Mouse (Mus musculus) gonadal fat pad, adult 2 months (tissue): ENCODE data around the gene Gstt4. TPM values are rescaled to one million over a fixed set of nuclear protein-coding genes. Genes with fewer than 3 reads are reported as not detected.
A peak's percentile ranks its signal among the peaks of the same experiment; 100 is the strongest.

Experiments
- DNase-seq: peaks from one replicate; pipeline ENCODE4 v3.0.0-alpha.2; 2012; ENCODE audit warnings: low read depth
- polyA plus RNA-seq: library from polyadenylated mRNA; depleted of rRNA; stranded (reverse); fragments of >200 nt; gene quantifications from 2 replicates; pipeline ENCODE4 v1.2.3, GENCODE M21; 2012

Gene Gstt4
- polyA plus RNA-seq, 1 experiment = 1.0 TPM

DNA sequence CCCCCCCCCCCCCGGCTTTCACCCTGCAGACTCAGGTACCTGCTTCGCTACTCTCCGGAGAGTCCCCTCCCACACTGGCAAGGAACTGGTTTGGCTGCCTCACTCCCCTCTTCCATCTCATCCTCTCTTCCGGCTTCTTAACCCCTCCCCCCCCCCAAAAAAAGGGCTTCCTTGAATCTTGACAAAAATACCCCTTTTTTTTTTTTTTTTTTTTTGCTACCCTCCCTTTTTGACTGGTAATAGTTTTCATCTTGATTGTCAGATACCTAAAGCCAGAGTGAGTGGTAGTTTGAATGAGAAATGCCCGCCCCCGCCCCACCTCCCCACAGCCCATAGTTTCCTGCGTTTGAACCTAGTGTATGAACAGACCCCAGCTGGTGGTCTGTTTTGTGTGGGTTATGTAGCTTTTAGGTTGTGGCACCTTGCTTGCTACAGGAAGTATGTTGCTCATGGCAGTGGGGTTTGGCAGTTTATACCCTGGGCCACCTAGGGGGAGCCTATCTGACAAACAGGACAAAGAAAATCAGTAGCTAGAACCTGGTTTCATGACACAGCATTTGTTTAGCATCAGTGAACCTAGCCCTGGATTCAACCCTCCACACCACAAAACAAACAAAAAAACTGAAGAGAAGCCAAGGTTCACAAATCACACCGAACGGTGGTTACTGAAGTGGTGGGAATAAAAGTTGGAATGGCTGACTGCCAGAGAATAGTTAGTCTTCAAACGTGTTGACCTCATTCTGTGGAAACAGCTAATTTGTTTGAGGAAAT is 13.6 kb upstream of the Gstt4 start:
- no peak for DNase-seq

DNA sequence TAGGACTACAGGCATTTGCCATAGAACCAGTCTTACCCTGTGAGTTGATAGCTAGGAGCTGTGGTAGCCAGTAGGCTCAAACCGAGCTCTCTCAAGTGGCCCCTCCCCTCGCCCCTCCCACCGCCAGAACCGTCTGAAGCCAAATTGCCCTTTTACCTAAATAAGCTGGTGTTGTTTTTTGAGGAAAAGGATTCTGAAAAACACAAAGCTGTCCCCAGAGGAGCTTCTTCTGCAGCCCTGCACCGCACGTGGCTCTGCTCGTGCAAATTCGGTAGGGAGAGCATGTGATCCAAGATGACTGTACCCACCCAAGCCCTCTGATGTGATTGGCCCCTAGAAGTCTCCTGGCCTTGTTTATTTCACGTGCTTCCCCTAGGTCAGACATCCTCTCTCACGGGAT is 13.0 kb upstream of the Gstt4 start:
- no peak for DNase-seq

DNA sequence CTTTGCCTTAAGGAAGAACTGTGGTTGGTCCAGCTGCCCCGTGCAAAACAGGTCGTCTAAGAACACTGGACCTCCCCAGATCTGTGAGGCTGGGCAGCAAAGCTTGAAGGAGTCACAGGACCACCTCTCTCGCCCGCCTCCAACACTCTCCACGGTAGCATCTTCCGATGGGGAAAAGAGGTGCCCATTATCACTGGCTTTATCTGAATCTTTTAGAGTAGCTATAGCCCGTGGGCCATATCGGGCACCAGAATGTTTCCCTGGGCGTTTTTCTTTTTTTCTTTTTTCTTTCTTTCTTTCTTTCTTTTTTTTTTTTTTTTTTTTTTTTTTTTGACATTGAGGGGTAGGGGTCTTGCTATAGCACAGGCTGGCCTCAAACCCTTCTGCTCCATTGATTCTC is 12.4 kb upstream of the Gstt4 start:
- no peak for DNase-seq

DNA sequence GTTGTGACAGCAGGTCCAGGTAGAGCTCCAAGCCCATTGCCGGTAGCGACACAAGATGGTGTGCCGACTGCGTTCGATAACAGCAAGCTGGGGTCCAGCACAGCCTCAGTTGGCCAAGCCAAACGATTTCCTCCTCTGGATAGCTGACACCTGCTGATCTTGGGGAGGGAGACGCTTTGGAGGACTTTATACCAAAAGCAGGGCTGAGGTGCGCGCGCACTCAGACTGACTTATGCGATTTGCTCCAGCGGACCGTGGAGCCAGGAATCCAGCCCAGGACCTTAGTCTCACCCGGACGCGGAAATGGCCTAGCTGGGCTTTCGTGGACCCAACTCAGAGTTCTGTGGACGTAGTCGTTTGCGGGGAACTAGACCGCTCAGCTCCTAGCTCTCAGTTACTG is 11.9 kb upstream of the Gstt4 start:
- no peak for DNase-seq

DNA sequence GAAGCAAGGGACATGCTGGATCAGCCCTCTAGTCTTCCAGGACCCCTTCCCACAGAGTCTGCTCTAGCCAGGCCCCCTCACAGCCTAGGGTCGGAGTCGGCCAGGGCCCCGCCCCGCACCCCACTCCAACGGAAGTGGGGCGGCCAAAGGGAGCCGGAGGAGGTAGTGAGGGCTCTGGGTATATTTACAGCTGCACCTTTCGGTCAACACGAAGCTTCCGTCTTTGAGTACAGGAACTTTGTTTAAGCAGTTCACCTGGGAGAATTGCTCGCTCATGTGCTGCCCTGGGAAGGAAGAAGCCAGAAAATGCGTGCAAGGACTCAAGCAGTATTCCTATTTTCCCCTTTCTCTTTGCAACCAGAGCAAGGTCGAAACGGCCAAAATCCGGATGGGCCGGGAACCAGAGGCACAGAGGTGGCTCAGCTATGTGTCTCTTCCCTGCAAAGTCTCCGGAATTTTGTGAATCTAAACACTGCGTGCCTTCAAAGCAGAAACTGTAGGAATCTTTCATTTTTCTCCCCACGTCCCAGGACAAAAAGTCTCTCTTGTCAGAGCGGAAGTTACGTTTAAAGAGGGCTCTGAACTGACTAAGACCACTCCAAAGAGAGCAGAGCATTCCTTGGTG is 11.2 kb upstream of the Gstt4 start:
- DNase-seq = no peak

DNA sequence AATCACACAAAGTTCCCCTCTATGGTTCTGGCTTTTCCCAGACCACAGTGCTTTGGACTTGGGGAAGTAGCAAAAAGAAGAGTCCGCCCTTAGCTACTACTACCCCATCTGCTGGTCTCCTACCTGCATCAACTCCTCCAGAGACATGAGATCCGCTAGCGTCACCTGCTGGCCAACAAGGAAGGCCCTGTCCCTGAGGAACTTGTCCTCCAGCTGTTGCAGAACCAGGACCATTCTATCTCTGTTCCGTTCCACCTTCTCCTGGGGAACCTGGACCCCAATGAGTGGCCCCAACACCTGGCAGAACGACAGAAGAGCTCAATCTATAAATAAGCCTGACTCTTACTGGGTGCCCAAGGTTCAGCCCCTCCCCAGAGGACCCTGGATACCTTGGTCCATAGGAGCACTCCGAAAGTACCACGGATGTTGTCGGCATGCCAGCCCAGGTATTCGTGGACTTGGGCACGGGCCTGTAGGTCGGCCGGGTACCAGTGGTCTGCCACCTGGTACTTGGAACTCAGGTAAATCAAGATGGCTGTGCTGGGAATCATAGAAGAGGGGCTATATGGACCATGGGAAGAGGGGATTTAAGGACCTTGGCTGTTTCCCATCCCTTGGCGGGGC is 10.0 kb upstream of the Gstt4 start:
- DNase-seq = no peak

DNA sequence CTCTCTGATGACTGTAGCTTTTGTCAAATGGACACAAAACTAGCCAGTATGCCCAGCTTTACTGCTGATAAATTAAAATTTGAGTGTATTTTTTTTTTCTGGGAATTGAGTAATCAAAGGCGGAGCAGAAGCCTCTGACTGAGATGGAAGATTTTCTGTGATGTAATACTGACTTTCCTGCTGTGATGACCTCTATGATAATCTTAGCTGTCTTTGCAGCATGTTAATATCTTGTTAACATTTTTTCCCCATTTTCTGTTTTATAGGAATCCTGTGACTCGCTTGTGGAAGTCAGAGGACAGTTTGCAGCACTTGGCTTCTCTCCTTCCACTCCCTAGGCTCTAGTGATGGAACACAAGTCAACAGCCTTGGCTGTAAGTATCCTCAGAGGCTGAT is 7.9 kb upstream of the Gstt4 start:
- DNase-seq = no peak

DNA sequence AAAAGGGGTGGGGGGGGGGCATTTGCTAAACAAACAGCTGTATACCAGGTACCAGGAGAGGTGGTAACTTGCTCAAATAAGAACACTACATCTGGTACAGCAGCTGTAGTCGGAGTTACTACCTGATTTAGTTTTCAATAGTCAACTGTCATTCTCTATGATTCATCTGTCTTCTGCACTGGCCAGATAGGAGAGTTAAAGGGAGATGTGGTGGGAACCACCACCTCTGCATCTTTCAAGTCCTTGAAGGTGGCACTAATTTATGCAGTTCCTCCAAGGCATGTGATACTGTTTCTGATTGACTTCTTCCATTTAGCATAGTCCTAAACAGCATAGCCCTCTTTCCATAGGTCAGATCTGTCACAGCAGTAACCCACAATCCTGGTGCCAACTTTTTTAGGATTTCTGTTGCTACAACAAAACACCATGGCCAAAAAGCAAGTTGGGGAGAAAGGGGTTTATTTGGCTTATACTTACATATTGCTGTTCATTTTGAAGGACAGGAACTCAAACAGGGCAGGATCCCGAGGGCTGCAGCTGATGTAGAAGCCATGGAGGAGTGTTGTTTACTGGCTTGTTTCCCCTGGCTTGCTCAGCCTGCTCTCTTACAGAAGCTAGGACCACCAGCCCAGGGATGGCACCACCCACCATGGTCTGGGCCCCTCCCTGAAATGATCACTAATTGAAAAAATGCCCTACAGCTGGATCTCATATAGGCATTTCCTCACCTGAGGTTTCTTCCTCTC is 7.4 kb upstream of the Gstt4 start:
- no peak for DNase-seq

DNA sequence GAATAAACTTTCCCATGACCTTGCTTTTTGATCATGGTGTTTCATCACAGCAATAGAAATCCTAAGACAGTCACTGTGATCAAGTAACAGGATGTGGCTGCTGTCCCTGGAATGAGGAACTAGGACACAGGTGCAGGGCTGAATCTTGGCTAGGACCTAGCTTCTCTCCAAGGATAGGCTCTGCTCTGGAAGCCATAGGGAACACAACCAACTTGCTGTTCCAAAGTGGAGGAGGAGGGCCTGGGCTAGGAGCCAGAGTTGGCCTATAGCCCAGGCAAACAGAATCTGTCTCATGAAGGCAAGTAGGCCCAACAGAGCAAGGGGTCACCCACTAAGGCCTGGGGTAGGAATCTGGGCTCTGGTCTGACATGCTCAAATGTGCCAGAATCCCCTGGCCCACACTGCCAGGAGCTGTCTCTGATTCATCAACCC is 6.2 kb upstream of the Gstt4 start:
- peak; percentile 94 for DNase-seq

DNA sequence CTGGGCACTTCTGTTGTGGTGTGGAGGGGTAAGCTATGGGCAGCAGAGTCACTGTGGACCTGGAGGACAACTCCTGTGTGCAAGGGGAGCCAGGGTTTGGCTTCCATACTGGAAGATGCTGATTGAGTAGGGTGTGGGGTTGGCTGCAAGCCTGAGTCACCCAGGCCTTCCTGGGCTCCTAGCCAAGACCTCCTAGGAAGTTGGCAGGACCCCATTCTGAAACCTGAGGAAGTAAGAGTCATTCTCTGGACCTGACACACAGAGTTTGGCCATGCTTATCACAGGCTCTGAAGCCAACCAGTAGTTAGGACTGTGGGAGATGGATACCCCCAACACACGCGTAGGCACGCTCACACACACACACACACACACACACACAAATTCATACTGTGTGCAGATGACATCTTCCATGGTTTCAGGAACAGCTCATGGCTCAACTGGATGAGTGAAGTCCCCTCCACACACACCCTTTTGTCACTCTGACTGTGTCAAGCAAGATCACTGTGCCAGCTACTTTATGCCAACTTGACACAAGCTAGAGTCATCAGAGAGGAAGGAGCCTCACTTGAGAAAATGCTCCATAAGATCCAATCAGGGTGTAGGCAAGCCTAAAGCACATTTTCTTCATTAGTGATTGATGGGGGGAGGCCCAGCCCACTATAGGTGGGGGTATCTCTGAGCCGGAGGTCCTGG is 5.5 kb upstream of the Gstt4 start:
- no peak for DNase-seq

DNA sequence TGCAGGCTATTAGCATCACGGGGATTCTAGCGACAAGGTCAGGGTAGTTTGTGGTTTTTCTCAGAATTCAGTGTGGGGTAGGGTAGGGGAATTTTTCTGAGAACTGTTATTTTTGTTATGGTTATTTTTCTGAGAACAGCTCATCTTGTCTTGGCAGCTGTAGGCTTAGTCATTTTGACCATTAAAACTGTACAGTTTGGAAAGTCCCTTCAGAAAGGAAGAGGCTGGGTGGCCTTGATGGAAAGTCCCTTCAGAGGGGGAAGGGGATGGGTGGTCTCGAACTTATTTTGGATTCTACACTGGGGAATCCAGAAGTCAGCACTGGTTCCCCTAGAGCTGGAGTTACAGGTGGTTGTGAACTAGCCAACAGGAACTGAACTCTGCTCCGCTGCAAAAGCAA is 2.2 kb upstream of the Gstt4 start:
- no peak for DNase-seq

DNA sequence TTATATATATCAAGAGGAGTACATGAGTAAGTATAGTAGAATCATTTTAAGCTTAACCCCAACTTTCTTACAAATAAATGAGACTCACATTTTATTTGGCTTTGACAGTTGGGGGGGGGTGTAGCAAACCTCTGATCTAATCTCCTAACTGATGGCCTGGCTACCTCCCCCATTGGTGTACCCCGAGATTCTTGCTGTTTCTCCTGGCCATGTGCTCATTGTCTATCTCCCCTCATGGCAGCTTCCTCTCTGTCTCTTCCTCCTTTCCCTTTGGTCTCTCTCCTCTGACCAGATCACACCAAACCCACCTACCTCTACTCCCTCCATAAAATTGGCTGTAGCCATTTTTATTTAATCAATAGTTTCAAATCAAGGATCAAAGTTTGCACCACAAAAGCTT is 1.4 kb upstream of the Gstt4 start:
- DNase-seq = no peak

DNA sequence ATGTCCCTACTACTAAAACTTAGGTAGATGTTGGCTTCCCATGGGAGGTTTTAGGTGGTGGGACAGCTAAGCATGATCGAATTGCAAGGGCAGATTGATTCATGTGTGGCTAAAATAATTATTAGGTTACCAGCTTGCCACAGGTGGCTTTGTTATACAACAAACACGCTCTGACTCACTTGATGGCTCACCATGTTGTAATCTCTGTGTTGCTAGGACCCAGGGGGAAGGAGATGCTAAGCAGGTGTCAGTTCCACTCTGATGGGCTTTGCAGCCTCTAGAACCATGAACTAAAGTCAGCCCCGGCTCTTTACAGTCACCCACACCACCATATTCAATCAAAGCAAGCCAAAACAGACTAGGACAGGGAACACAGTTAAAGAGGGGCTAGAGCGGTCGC is 2.5 kb downstream of the Gstt4 start:
- no peak for DNase-seq

DNA sequence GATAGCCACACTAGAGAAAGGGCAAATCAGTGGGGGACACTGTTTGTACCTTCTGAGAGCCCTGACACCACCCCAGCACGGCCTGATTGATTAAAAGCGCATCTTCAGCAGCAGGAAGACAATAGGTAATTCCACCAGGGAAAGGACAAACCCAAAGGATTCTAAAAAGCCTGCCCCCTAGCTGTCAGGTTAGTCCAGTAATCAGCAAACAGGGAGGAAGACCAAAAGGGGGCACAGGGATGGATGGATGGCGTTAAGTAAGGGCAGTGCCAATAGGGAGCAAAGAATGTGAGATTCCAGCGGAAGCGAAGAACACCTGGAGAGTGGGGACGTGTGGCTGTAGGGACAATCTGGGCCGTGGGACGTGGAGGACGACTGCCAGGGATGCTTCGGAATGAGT is 3.7 kb downstream of the Gstt4 start:
- DNase-seq = no peak

DNA sequence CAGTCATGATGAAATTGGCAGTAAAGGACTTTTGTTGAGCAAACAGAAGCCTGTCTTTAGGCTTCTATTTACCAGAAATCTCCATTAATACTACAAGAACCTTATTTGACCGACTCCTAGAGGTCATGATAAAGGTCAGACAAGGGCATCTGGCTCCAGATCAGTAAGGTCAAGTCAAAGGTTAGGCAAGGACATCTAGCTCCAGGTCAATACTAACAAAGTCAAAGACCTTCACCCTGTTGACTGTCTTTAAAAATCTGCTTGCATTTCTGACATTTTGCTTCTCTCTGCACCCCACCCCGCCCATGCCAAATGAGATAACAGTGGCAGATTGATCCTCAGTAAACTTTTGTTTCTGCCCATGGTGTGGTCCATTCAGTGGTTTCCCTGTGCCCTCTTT is 18.1 kb downstream of the Gstt4 start:
- no peak for DNase-seq

DNA sequence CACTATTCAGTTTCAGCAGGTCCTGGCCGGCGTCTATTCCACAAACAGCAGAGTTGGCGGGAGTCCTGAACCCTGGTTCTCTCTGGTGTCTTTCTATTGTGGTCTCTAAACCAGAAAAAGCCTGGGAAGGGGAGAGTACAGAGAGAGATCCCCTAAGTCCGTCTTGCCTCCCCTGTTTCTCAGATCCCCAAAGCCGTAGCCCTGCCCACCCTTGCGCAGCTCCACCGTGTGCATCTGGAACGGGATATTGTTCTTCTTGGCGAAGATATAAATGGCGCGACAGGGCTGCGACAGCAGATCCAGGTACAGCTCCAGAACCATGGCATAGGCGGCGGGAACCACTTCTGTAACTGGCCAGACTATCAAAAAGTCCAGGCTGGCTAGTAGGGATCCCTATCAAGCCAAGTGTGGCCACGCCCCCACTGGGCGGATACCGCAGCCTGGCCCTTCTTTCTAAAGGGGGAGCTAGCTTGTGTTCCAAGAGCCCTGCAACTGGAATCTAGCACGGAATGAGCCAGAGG is 24.1 kb downstream of the Gstt4 start, which contains the start of gene Gstt1:
Gene Gstt1 (minus strand): TSS at position 409 of the 521 bp plus-strand sequence.
- no peak for DNase-seq

DNA sequence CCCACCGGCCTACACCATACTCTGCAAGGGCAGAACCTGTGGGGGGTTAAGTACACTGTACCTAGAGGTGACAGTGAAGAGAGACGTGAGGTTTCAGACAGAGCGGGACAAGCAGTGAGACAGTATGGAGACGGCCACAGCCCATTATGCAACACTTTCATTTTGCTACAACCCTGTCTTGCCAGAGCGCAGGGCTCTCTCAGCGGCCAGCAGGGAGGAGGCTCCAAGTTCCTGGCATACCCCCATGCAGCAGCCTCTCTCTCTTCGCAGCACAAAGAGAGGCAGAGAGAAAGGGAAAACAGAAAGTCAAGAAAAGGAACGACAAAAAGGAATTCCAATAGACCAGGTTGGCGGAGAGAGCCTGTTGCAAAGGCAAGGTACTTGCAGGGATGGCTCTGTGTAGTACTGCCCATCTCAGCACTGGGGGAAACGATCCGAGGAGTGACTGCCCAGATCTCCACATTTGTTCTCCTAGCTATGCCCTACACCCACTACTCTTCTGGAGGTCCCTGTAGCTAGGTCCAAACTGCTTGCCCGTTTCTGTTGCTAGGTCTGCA is 24.6 kb downstream of the Gstt4 start:
- no peak for DNase-seq

DNA sequence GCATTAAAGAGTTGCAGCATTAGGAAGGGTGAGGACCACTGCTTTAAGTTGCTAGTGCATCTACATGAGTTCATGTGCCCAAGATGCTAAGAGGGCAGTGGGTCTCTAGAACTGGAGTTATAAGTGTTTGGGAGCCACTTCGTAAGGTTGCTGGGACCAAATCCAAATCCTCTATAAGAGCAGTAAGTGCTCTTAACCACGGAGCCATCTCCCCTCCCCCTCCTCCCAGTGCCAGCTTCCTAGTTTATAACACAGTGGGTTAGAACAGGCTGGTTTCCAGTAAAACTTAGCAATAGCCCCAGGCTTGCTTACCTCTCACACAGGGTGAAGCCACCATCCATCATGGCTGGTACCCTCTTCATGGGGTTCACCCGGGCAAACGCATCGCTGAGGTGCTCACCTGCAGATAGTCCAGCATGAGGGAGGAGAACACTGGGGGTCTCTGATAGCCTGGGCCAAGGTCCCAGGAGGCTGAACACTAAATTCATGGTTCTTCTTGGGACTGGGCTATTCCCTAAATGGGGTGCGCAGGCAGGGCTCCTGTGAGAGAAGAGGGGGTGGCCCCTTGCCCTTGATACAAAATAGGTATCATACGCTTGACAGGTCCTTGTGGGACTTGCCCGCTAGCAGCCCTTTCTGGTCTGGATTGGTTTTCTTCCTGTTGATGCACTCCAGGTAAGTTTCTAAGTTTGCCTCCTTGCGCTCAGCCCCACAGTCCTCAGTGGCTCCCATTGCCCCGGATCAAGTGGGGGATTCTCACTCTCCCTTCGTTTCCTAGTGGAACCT is 25.4 kb downstream of the Gstt4 start:
- no peak for DNase-seq

DNA sequence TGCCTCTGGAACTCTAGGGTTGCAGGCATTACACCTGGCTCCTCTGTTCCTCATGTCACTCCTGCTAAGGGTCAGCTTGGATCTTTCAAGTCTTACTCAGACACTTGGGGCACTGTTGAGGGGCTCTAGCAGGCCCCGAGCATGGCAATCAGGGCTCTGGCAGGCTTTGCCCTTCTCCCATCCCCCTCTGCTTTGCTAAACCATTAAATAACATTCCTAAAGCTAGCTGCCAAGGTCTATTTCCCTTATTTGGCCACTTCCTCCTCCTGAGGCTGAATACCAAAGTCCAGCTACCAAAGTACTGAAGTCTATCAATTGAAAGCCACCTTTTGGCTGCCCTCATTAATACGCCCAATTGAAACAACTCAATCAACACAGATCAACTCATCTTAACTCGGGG is 27.5 kb downstream of the Gstt4 start:
- DNase-seq = no peak

DNA sequence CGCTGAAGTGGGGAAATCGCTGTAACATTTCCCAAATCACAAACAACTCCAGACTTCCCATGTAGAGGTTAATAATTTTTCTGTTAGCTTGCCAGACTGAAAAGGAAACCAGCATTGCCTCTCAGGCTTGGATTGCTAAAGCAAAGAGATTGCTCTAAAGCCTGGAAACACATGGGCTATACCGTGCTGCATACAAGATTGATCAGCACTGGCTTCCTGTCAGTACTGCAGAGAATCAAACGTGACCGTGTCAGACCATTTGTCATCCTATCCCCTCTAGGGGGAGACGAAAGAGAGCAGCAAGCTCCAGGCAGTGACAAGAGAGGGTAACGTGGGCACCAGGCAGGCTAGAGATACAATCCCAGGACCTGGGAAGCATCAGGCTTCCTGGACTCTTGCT is 31.6 kb downstream of the Gstt4 start:
- DNase-seq = no peak

DNA sequence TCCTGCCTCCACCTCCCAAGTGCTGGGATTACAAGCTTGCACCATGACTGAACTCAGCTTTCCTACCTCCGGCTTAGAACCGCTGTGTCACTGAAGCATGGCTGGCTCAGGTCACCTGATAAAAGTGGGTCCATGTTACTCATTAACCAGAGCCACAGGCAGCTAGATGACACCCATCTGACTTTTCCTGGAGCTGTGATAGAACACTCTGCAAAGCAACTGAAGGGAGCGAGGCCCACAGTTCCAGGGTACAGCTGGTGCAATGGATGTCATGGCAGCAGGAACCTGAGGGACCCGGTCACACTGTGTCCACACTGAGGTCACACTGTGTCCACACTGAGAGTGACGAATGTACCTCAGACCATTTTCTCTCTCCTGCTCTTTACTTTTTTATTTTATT is 32.5 kb downstream of the Gstt4 start:
- no peak for DNase-seq
